Mouse (Mus musculus) kidney, embryonic 14.5 days (tissue): ENCODE measurements around the gene Kcnip4. TPM values are rescaled to one million over a fixed set of nuclear protein-coding genes. Genes with fewer than 3 reads are reported as not detected.

Source experiments
- ATAC-seq: fragments of 200-750 bp; cut with Nextera tagmentation; 2 replicates; pipeline ENCODE4 v1.8.0; 2017; ENCODE audit warnings: moderate number of reproducible peaks, mild to moderate bottlenecking, moderate TSS enrichment, moderate library complexity; ENCODE audit not compliant: low FRiP score, low TSS enrichment
- H3K27ac ChIP-seq: fragments of 300-500 bp; sonication (generic); 2 replicates; pipeline ENCODE4 v1.5.1; 2014; ENCODE audit warnings: low read depth, mild to moderate bottlenecking, low read length, moderate library complexity, mixed read lengths
- H3K27me3 ChIP-seq: fragments of 300-500 bp; sonication (generic); 2 replicates; pipeline ENCODE4 v1.6.1; 2014; ENCODE audit warnings: mild to moderate bottlenecking, low read length; ENCODE audit not compliant: control insufficient read depth, insufficient read depth
- H3K36me3 ChIP-seq: fragments of 300-500 bp; sonication (generic); 2 replicates; pipeline ENCODE4 v1.6.1; 2014; ENCODE audit warnings: low read length, mixed read lengths; ENCODE audit not compliant: control insufficient read depth, insufficient read depth
- H3K4me1 ChIP-seq: fragments of 300-500 bp; sonication (generic); 2 replicates; pipeline ENCODE4 v1.6.1; 2014; ENCODE audit warnings: low read length, mixed read lengths; ENCODE audit not compliant: control insufficient read depth, insufficient read depth
- H3K4me2 ChIP-seq: fragments of 300-500 bp; sonication (generic); replicated peaks from 2 replicates; pipeline ENCODE4 v1.6.1; 2014; ENCODE audit warnings: low read depth, mild to moderate bottlenecking, low read length
- H3K4me3 ChIP-seq: fragments of 300-500 bp; sonication (generic); 2 replicates; pipeline ENCODE4 v1.5.1; 2014; ENCODE audit warnings: mild to moderate bottlenecking, low read length
- H3K9ac ChIP-seq: fragments of 300-500 bp; sonication (generic); 2 replicates; pipeline ENCODE4 v1.6.1; 2014; ENCODE audit warnings: low read depth, mild to moderate bottlenecking, low read length, moderate library complexity
- H3K9me3 ChIP-seq: fragments of 300-500 bp; sonication (generic); 2 replicates; pipeline ENCODE4 v1.6.1; 2016; ENCODE audit warnings: low read length; ENCODE audit not compliant: control insufficient read depth
- WGBS: fragments of 180-500 bp; shearing (Covaris S2); extraction: QIAGEN DNeasy Blood & Tissue Kit; methylation state at CpG from one replicate; pipeline ENCODE4 v1.1.7; 2014; 5-methylcytosine and 5-hydroxymethylcytosine counted together
- polyA plus RNA-seq: library from polyadenylated mRNA; unstranded; fragments of >200 nt; fragmentation: Nextera tagmentation; extraction: Ambion mirVana; gene quantifications from 2 replicates; pipeline ENCODE4 v1.2.1, GENCODE M21; 2014

The Kcnip4 gene
- polyA plus RNA-seq, 1 experiment from 2014 or later: 1.4 TPM

DNA sequence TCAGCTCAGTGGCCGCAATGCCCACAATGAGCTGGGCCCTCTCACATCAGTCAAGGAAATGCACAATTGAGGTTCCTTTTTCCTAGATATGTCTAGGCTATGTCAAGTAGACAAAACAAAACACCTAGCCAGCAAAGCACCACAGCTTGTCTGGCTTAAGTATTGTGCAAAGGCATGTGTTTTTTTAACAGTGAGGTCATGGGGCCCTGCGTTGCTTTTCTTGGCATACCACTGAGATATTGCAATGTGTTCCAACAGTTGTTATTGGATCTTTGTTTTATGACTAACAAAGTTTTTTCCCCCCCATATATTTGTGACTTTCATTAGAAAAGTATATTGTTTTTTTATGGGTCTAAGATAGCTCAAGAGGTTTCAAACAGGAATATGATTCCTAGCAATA, 1105.0 kb downstream of the Kcnip4 start:
- Histone ChIP-seq H3K4me2 (no peak overlapping the region), H3K27me3 (no peaks in the 10 kb centered on the region), H3K27ac (no peak overlapping the region), H3K9me3 (no peaks in the 10 kb centered on the region), H3K4me3 (no peak overlapping the region), H3K36me3 (no peaks in the 10 kb centered on the region), H3K4me1 (no peaks in the 10 kb centered on the region), H3K9ac (no peak overlapping the region)
- WGBS: 71% methylated on average over 2 of the region's 2 CpGs
- ATAC-seq: no peak

DNA sequence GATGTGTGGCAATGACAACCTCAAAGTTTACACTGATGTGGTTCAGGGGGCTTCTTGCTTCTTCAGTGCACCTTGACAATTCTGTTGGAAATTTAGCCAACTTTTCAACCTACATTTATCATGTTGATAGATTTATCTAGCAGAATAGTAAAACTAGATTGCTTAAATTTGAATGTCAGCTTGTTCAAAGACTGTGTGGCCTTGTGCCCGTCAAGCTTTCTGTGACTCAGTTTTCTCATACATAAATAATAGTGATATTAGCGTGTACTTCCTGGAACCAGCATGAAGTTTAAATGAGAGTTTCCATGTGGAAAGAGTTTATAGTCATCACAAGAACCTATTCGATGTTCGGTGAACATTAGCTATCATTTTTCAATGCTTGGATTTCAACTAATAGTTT, 1112.4 kb downstream of the Kcnip4 start:
- H3K9me3 ChIP-seq: no peaks in the 10 kb centered on the region
- H3K36me3 ChIP-seq: no peaks in the 10 kb centered on the region
- no peak overlapping the region for H3K27ac ChIP-seq
- H3K27me3 ChIP-seq: no peaks in the 10 kb centered on the region
- 73% methylated on average over 4 of the region's 4 CpGs for WGBS
- no peaks in the 10 kb centered on the region for H3K4me1 ChIP-seq
- H3K9ac ChIP-seq: no peak overlapping the region
- no peak overlapping the region for H3K4me3 ChIP-seq
- ATAC-seq: no peak
- no peak overlapping the region for H3K4me2 ChIP-seq

DNA sequence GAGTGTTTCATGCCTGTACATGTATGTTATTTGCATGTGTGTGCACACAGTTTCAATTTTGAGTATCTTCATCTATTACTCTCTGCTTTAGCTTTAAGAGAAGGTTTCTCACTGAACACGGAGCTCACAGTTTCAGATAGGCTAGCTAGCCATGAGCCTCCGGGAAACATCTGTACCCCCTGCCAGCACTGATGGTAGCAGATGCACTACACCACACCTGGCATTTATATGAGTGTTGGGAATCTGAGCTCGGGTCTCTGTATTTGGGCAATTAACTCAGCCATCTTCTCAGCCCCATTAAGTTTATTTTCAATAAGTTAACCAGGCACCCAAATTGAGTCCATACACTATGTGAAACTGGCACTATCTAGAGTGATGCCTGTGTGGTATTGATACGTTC, 1113.2 kb downstream of the Kcnip4 start:
- H3K4me2 ChIP-seq: no peak overlapping the region
- no peak overlapping the region for H3K9ac ChIP-seq
- no peaks in the 10 kb centered on the region for H3K4me1 ChIP-seq
- H3K4me3 ChIP-seq: no peak overlapping the region
- H3K27me3 ChIP-seq: no peaks in the 10 kb centered on the region
- H3K36me3 ChIP-seq: no peaks in the 10 kb centered on the region
- H3K9me3 ChIP-seq: no peaks in the 10 kb centered on the region
- WGBS: 50% methylated on average over 4 of the region's 4 CpGs
- ATAC-seq: peak; percentile 81
- H3K27ac ChIP-seq: no peak overlapping the region

DNA sequence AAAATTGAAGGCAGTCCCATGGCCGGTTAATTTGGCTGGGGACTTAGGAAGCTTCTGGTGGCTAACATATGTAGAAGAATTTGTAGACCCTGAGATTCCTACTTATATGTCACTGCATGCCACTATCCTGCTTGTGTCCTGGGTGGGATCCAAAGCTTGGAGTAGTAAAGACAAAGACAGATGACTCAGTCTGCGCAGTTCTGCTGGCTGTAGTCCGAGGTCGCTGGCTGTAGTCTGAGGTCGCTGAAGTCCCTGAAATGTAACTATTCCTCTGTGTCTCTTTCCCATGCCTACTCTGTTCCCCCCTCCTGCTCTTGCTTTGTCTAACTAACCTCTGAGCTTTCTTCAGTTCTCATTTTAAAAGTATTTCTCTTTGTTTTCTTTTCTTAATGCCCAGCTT, 1114.4 kb downstream of the Kcnip4 start:
- Histone ChIP-seq H3K4me2 (no peak overlapping the region), H3K27me3 (no peaks in the 10 kb centered on the region), H3K27ac (no peak overlapping the region), H3K4me3 (no peak overlapping the region), H3K9me3 (no peaks in the 10 kb centered on the region), H3K9ac (no peak overlapping the region), H3K4me1 (no peaks in the 10 kb centered on the region), H3K36me3 (no peaks in the 10 kb centered on the region; the same call in 1 of the 2 replicates)
- ATAC-seq: no peak
- WGBS: 63% methylated on average over 5 of the region's 5 CpGs

DNA sequence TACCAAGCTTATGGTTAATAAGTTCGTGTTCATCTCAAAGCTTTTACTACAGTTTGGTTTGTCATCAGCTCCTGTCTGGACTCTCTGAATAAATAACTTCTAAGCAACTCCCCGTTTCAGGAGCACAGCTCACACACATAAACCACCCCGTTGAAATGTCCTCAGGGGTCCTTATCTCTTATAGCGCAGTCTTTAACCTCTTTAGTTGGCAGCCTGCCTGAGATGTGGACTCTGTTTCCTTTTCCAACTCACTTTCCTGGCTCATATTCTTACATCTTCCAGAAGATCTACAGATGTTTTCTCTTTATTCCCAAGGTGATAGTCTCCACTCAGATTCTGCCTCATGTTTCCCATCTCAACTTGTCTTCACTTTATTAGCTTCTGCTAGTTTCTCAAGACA, 1116.4 kb downstream of the Kcnip4 start:
- Histone ChIP-seq H3K4me3 (no peak overlapping the region), H3K4me1 (no peaks in the 10 kb centered on the region), H3K4me2 (no peak overlapping the region), H3K27ac (no peak overlapping the region), H3K27me3 (no peaks in the 10 kb centered on the region), H3K9me3 (no peaks in the 10 kb centered on the region), H3K36me3 (no peaks in the 10 kb centered on the region; the same call in 1 of the 2 replicates), H3K9ac (no peak overlapping the region)
- 49% methylated on average over 4 of the region's 4 CpGs for WGBS
- ATAC-seq: no peak

DNA sequence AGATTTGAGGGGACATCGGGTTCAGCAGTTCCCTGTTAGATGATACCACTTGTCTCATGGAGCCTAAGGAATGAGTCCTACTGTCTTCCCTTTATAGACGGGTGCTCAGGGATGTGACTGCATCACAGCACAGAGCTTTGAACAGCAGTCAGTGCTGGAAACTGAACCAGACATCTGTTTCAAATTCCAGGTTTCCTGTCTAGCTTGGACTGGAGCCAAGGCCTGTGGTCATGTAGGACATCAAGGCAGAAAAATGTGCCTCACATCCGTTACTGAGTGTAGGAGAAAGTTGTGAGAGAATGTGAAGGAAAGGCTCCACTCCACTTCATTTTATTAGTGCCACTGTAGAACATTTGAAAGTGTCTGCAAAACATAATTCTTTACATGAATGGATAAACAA, 1122.2 kb downstream of the Kcnip4 start:
- Histone ChIP-seq H3K4me3 (no peak overlapping the region), H3K9me3 (no peaks in the 10 kb centered on the region), H3K27ac (no peak overlapping the region), H3K4me2 (no peak overlapping the region), H3K9ac (no peak overlapping the region), H3K4me1 (no peaks in the 10 kb centered on the region), H3K36me3 (peaks cover 5% of the 10 kb centered on the region; the same call in 1 of the 2 replicates), H3K27me3 (no peaks in the 10 kb centered on the region)
- 0 out of 2 replicates have a peak, but pooled peaks have one; percentile 39 for ATAC-seq
- WGBS: 63% methylated on average over 3 of the region's 3 CpGs

DNA sequence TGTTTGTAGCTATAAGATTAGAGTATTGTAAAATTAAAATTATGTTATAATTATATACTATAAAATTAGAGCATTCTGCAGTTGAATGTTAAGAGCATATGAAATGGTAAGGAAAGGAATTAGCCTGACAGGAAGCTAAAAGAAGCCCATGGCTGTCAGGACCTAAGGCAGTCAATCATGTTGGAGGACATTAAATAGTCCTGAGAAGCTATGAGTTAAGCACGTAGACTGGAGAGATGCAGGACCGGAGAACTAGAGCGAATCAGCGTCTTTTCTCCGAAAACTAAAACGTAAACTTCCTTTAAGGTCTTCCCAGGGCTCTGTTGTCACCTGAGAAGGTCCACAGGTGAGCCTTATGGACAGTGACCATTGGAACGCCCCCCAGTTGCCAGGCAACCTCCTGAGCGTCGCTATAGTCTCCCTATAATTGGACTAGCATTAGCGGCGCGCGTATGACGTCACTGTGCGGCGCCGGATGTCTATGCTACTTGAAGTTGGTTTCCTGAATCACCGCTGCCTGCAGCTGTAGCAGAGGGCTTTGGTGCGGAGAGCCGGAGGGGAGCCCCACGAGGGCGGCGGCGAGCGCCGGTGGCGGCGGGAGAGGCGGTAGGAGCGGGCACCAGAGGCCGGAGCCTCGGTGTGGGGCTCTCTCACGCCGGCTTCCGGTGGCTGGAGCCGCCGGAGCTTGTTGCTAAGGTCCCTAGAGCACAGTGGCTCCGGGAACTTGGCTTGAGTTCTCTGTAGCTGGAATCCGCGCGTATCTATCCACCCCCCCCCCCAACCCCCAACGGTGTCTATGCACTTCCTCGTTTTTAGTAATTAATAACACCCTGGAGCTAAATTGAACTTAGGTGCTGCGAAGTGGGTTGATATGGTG, 1152.6 kb downstream of the Kcnip4 start:
- peak; percentile 100 for ATAC-seq

DNA sequence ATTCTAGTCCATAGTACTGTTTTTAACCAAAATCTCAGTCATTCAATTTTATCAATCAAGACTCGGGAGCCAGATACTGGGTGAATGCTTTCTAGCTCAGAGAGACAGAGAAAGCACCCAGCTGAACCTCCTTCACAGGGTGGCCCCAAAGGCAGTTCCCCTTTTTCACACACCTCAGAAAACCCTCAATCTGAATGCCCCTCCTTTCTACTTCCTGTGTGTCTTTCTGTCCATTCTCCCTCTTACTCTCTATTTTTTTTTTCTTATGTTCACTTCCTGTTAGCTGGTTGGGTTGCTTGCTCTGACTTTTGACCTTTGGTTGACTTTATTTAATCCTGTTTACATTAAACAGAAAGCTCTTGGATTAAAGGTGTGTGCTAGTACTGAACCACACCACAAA, 1175.4 kb downstream of the Kcnip4 start:
- no peak for ATAC-seq
- Histone ChIP-seq H3K9me3 (no peaks in the 10 kb centered on the region), H3K27me3 (no peaks in the 10 kb centered on the region), H3K36me3 (no peaks in the 10 kb centered on the region), H3K4me1 (no peaks in the 10 kb centered on the region), H3K9ac (no peak overlapping the region), H3K27ac (no peak overlapping the region), H3K4me2 (no peak overlapping the region), H3K4me3 (no peak overlapping the region)
- 92% methylated on average over 1 of the region's 1 CpGs for WGBS

More for the DNA sequence above, 1152.6 kb downstream of the Kcnip4 start:
- under 1% methylated on average over 44 of the region's 44 CpGs for WGBS
- Histone ChIP-seq H3K9ac (peak overlapping the region; percentile 74), H3K4me3 (peak overlapping the region; percentile 92), H3K36me3 (peaks cover 23% of the 10 kb centered on the region), H3K9me3 (no peaks in the 10 kb centered on the region), H3K4me1 (peaks cover 8% of the 10 kb centered on the region), H3K4me2 (peak overlapping the region; percentile 73), H3K27ac (peak overlapping the region; percentile 67), H3K27me3 (no peaks in the 10 kb centered on the region)

DNA sequence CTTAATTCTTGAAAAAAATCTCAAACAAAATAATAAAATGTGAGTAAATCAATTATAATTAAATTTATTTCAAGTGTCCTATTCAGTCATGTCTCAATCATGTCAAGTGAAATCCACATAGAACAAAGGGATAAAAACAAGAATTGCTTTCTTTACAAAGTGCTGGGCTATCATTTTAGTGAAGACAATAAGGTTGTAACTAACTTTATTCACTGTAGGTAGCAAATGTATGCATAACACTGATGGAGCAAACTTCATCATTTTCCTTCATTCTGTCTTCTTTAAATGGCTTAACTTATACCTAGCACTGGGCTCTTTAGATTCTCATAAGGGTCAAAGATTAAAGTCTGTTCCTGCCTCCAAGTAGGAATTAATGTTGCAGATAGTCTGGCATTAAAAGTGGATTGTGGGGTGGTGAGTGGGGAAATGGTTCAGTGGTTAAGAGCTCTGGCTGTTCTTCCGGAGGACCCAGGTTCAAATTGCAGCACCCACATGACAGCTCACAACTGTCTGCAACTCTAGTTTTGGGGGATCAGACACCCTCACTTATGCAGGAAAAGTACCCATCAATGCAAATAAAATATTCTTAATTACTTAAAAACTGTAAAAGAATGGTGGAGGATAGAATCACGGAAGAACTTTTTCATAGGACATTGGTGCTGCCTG, 1178.6 kb downstream of the Kcnip4 start:
- H3K4me2 ChIP-seq: no peak overlapping the region
- H3K4me3 ChIP-seq: no peak overlapping the region
- H3K36me3 ChIP-seq: no peaks in the 10 kb centered on the region
- 80% methylated on average over 2 of the region's 2 CpGs for WGBS
- H3K9me3 ChIP-seq: no peaks in the 10 kb centered on the region
- no peak overlapping the region for H3K9ac ChIP-seq
- H3K27ac ChIP-seq: no peak overlapping the region
- no peaks in the 10 kb centered on the region for H3K4me1 ChIP-seq
- ATAC-seq: no peak
- H3K27me3 ChIP-seq: no peaks in the 10 kb centered on the region
